Mouse (Mus musculus) midbrain, postnatal 0 days (tissue): ENCODE measurements at regions not wholly inside any gene's neighbourhood (a gene's known extent, or its start where the extent isn't known, plus 50 kb on each side); places are given as distances from the start of the nearest gene placed in this dataset.

Experiments used
- ATAC-seq: fragments of 200-750 bp; cut with Nextera tagmentation; 2 replicates; pipeline ENCODE4 v1.8.0; 2017; ENCODE audit warnings: moderate number of reproducible peaks, mild to moderate bottlenecking, moderate TSS enrichment, moderate library complexity; ENCODE audit not compliant: low FRiP score
- DNase-seq: peaks from one replicate; pipeline ENCODE4 v3.0.0-alpha.2; 2015; ENCODE audit warnings: low spot score
- H3K27ac ChIP-seq: fragments of 300-500 bp; sonication (generic); 2 replicates; pipeline ENCODE4 v1.5.1; 2014; ENCODE audit warnings: low read depth, mild to moderate bottlenecking, low read length, mixed read lengths
- H3K27me3 ChIP-seq: fragments of 300-500 bp; sonication (generic); 2 replicates; pipeline ENCODE4 v1.6.1; 2014; ENCODE audit warnings: low read length, control low read depth, mixed read lengths; ENCODE audit not compliant: insufficient read depth
- H3K36me3 ChIP-seq: fragments of 300-500 bp; sonication (generic); 2 replicates; pipeline ENCODE4 v1.6.1; 2014; ENCODE audit warnings: low read length, control low read depth, mixed read lengths; ENCODE audit not compliant: insufficient read depth
- H3K4me1 ChIP-seq: fragments of 300-500 bp; sonication (generic); 2 replicates; pipeline ENCODE4 v1.6.1; 2014; ENCODE audit warnings: mild to moderate bottlenecking, control low read depth, antibody characterized with exemption, low read length, mixed read lengths; ENCODE audit not compliant: insufficient read depth
- H3K4me2 ChIP-seq: fragments of 300-500 bp; sonication (generic); 2 replicates; pipeline ENCODE4 v1.6.1; 2014; ENCODE audit warnings: low read depth, mild to moderate bottlenecking, low read length, mixed read lengths; ENCODE audit not compliant: poor library complexity, severe bottlenecking
- H3K4me3 ChIP-seq: fragments of 300-500 bp; sonication (generic); 2 replicates; pipeline ENCODE4 v1.5.1; 2014; ENCODE audit warnings: low read depth, mild to moderate bottlenecking, low read length, moderate library complexity
- H3K9ac ChIP-seq: fragments of 300-500 bp; sonication (generic); replicated peaks from 2 replicates; pipeline ENCODE4 v1.6.1; 2014; ENCODE audit warnings: mild to moderate bottlenecking, low read length, moderate library complexity, mixed read lengths; ENCODE audit not compliant: poor library complexity, severe bottlenecking
- H3K9me3 ChIP-seq: fragments of 300-500 bp; sonication (generic); 2 replicates; pipeline ENCODE4 v1.6.1; 2016; ENCODE audit warnings: low read length, control low read depth
- CTCF ChIP-seq: IDR thresholded peaks from 2 replicates; pipeline ENCODE4 v1.5.1; 2016; ENCODE audit warnings: antibody characterized with exemption, mild to moderate bottlenecking
- WGBS: fragments of 180-500 bp; shearing (Covaris S2); extraction: QIAGEN DNeasy Blood & Tissue Kit; methylation state at CpG from one replicate; pipeline ENCODE4 v1.1.7; 2014; 5-methylcytosine and 5-hydroxymethylcytosine counted together

DNA sequence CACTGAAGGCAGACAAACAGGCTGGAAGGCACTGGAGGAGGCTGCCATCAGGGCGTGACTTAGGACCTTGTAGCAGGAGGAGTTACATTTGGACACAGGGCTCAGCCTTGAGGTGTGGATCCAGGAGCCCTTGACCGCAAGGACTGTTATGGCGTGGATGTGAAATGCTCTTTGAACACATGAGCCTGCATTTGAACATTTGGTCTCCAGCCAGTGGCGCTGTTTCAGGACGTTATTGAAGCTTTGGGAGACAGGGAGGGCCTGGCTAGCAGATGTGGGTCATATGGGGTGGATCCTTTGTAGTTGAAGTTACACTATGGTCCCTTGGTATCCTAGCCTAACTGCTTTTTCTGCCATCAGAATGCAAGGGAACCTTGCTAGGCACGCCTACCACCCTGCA is 87.0 kb upstream of the Twist2 start:
- Histone ChIP-seq H3K27me3 (no peaks in the 10 kb centered on the region; the same call in 1 of the 2 replicates), H3K4me3 (no peak overlapping the region), H3K9ac (no peak overlapping the region), H3K9me3 (no peaks in the 10 kb centered on the region), H3K4me1 (no peaks in the 10 kb centered on the region), H3K36me3 (no peaks in the 10 kb centered on the region), H3K27ac (no peak overlapping the region), H3K4me2 (no peak overlapping the region)
- ATAC-seq, result no peak
- no peak for TF ChIP-seq CTCF
- no peak for DNase-seq
- 83% methylated on average over 6 of the region's 6 CpGs for WGBS

DNA sequence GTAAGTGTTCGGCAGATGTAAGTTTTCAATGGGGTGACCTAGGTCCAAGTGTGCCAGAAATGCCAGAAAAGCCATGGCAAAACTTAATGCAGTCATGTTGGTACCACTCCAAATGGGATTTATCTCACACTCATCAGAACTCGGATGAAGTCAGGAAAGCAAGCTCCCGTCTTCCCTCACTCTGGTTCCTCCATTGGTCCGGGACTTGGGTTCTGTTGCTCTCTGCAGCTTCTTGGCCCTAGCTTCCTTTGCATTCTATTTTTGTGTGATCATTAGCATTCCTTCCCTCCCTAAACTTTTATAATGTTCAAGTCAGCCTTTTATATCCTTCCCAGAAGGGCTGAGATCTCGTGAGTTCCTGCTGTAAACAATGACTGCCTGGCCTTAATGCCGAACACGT is 85.9 kb upstream of the Twist2 start:
- H3K9me3 ChIP-seq, result no peaks in the 10 kb centered on the region
- WGBS, result 76% methylated on average over 7 of the region's 7 CpGs
- H3K27ac ChIP-seq, result no peak overlapping the region
- no peaks in the 10 kb centered on the region for H3K27me3 ChIP-seq
- ATAC-seq (no peak), DNase-seq (no peak)
- no peak for TF ChIP-seq CTCF
- H3K9ac ChIP-seq, result no peak overlapping the region
- no peak overlapping the region for H3K4me2 ChIP-seq
- H3K36me3 ChIP-seq, result no peaks in the 10 kb centered on the region
- H3K4me1 ChIP-seq, result no peaks in the 10 kb centered on the region
- H3K4me3 ChIP-seq, result no peak overlapping the region

DNA sequence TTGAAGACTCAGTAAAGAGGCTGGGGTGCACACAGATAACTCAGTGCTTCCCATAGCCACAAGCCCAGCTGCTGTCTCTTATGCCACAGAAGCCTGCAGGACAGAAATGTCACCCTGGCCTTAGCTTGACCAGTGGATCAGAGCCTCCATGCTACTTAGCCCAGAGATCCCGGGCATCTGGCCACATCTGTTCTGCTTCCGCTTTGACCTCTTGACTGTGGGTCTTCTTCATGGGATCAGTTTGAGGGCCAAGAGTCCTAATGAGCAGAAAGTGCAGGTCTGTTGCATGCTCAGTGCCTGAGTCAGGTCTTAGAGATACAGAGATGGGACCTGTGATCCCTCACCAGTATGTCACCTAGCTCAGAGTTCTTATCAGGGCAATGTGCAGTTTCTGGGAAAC is 85.5 kb upstream of the Twist2 start:
- Histone ChIP-seq H3K9ac (no peak overlapping the region), H3K4me1 (no peaks in the 10 kb centered on the region), H3K4me3 (no peak overlapping the region), H3K4me2 (no peak overlapping the region), H3K27ac (no peak overlapping the region), H3K36me3 (no peaks in the 10 kb centered on the region), H3K9me3 (no peaks in the 10 kb centered on the region), H3K27me3 (no peaks in the 10 kb centered on the region)
- no peak for ATAC-seq
- DNase-seq, result no peak
- 96% methylated on average over 2 of the region's 2 CpGs for WGBS
- no peak for TF ChIP-seq CTCF

DNA sequence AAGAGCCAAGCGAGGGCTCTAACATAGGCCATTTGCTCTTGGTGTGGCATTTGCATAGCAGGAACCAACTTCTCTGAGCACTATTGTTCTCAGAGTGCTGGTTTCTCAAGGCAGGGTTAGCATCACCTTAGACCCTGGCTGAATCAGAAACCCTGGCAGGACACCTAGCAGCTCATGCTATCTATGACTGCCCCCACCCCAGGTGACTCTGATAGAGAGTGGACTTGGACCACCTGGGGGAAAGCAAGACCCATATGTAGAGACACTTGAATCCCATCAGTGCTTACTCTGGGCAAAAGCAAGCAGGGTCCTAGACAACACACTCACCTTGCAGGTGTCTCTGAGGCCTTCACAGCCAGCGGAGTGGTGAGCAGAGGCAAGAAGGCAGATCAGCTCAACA is 84.4 kb upstream of the Twist2 start:
- no peak for ATAC-seq
- H3K27me3 ChIP-seq, result no peaks in the 10 kb centered on the region
- TF ChIP-seq CTCF, result no peak
- no peak overlapping the region for H3K4me2 ChIP-seq
- WGBS, result 93% methylated on average over 2 of the region's 2 CpGs
- H3K4me1 ChIP-seq, result no peaks in the 10 kb centered on the region
- no peaks in the 10 kb centered on the region for H3K36me3 ChIP-seq
- no peak for DNase-seq
- no peak overlapping the region for H3K4me3 ChIP-seq
- H3K9me3 ChIP-seq, result no peaks in the 10 kb centered on the region
- no peak overlapping the region for H3K27ac ChIP-seq
- H3K9ac ChIP-seq, result no peak overlapping the region

DNA sequence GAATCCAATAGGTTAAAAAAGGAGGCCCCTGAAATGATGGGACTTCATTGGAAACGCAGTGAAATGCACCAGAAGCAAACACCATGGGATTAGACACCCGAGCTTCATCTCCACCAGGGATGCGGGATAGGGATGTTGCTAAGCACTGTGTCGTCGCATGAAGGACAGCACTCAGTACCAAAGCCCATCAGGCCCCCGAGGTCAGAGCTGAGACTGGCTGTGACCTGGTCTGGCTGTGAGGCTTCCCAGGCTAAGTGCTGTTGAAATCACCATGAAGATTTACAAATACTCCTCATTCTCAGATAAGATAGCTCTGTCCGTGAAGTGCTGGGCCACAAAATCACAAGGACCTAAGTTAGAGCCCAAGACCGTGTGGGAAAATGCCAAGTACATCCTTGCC is 83.3 kb upstream of the Twist2 start:
- Histone ChIP-seq H3K9ac (no peak overlapping the region), H3K9me3 (no peaks in the 10 kb centered on the region), H3K4me3 (no peak overlapping the region), H3K27me3 (no peaks in the 10 kb centered on the region), H3K4me2 (no peak overlapping the region), H3K36me3 (no peaks in the 10 kb centered on the region), H3K27ac (no peak overlapping the region), H3K4me1 (no peaks in the 10 kb centered on the region)
- TF ChIP-seq CTCF, result no peak
- DNase-seq, result no peak
- WGBS, result 75% methylated on average over 8 of the region's 8 CpGs
- ATAC-seq, result no peak

DNA sequence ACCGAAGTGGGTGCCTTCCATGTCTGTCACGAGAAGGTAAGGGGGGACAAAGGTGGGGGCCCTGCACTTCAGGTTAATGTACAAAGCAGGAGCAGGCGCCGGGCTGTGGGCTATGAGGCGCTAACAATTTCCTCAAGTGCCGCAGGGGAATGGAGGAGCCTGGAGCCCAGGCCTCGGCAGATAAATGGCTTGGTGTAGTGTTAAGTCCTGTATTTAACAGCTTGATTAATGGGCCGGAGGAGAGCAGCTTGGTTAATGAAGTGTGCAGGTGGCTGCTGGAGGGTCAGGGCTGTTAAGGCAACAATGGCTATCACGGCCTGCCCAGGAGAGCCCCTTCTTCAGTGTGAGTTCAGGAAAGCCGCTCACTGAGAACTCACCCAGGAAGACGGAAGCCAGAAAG is 72.0 kb upstream of the Twist2 start:
- H3K27me3 ChIP-seq, result no peaks in the 10 kb centered on the region; the same call in 1 of the 2 replicates
- TF ChIP-seq CTCF, result no peak
- no peaks in the 10 kb centered on the region; the same call in 1 of the 2 replicates for H3K4me1 ChIP-seq
- no peak overlapping the region for H3K4me3 ChIP-seq
- H3K9me3 ChIP-seq, result no peaks in the 10 kb centered on the region
- no peak overlapping the region for H3K9ac ChIP-seq
- 76% methylated on average over 11 of the region's 11 CpGs for WGBS
- no peak for ATAC-seq
- no peak for DNase-seq
- no peak overlapping the region for H3K4me2 ChIP-seq
- no peaks in the 10 kb centered on the region for H3K36me3 ChIP-seq
- no peak overlapping the region for H3K27ac ChIP-seq

DNA sequence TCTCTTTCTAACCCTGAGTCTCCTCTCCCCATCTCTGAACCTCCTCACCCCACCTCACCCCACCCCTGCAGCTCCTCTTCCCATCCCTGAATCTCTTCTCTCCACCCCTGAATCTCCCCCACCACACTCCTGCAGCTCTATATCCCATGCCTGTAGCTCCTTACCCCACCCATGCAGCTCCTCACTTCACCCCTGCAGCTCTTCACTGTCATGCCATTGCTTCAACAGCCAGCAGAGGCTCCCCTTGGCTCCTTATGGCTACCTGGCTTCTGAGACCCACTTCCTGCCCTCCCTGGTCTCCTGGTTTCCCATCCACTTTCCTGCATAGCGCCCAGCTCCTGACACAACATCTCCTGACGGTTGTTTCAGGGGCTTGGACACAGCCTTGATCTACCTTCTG is 71.0 kb upstream of the Twist2 start:
- WGBS, result 87% methylated on average over 2 of the region's 2 CpGs
- H3K4me3 ChIP-seq, result no peak overlapping the region
- H3K27ac ChIP-seq, result no peak overlapping the region
- H3K4me2 ChIP-seq, result no peak overlapping the region
- no peak for ATAC-seq
- no peak for DNase-seq
- H3K27me3 ChIP-seq, result no peaks in the 10 kb centered on the region; the same call in 1 of the 2 replicates
- H3K36me3 ChIP-seq, result no peaks in the 10 kb centered on the region
- TF ChIP-seq CTCF, result peak; percentile 9; the same call in 1 of the 2 replicates
- no peaks in the 10 kb centered on the region for H3K9me3 ChIP-seq
- H3K9ac ChIP-seq, result no peak overlapping the region
- no peaks in the 10 kb centered on the region; the same call in 1 of the 2 replicates for H3K4me1 ChIP-seq
